Mouse (Mus musculus) G1E (cell line): ENCODE data around the gene Myrf. TPM values are rescaled to one million over a fixed set of nuclear protein-coding genes. Genes with fewer than 3 reads are reported as not detected.

Experiments
- ATAC-seq: 2 replicates; pipeline ENCODE4 v1.8.0; 2016; ENCODE audit warnings: mild to moderate bottlenecking; ENCODE audit not compliant: insufficient number of reproducible peaks, poor library complexity, low FRiP score, severe bottlenecking; ENCODE audit errors: extremely low read depth
- DNase-seq: peaks from one replicate; pipeline ENCODE4 v3.0.0; 2012; ENCODE audit warnings: low spot score
- H3K27me3 ChIP-seq: 2 replicates; pipeline ENCODE4 v1.6.1; 2012; ENCODE audit warnings: mild to moderate bottlenecking, low read length, inconsistent platforms; ENCODE audit not compliant: insufficient read depth
- H3K36me3 ChIP-seq: replicated peaks from 2 replicates; pipeline ENCODE3; 2012; ENCODE audit warnings: mild to moderate bottlenecking, inconsistent platforms
- H3K4me1 ChIP-seq: 2 replicates; pipeline ENCODE4 v1.6.1; 2012; ENCODE audit warnings: low read depth, low read length, inconsistent platforms, mixed read lengths; ENCODE audit not compliant: insufficient read depth
- H3K4me3 ChIP-seq: 2 replicates; pipeline ENCODE4 v1.5.1; 2012; ENCODE audit warnings: low read depth, mild to moderate bottlenecking, inconsistent platforms, low read length, moderate library complexity, mixed read lengths
- H3K9me3 ChIP-seq: replicated peaks from 2 replicates; pipeline ENCODE4 v1.6.1; 2012; ENCODE audit warnings: inconsistent platforms
- CTCF ChIP-seq: IDR thresholded peaks from 2 replicates; pipeline ENCODE4 v1.5.1; 2012; ENCODE audit warnings: low read depth, low read length, inconsistent platforms, mixed read lengths
- GATA1 ChIP-seq: IDR thresholded peaks from 2 replicates; pipeline ENCODE4 v1.6.1; 2012; ENCODE audit warnings: borderline replicate concordance, low read length, inconsistent platforms, mixed read lengths
- GATA2 ChIP-seq: IDR thresholded peaks from 2 replicates; pipeline ENCODE4 v1.6.1; 2012; ENCODE audit warnings: low read depth, low read length, inconsistent platforms, borderline replicate concordance
- POLR2AphosphoS5 ChIP-seq: IDR thresholded peaks from 2 replicates; pipeline ENCODE4 v1.6.1; 2012; ENCODE audit warnings: low read depth, low read length, inconsistent platforms; ENCODE audit not compliant: insufficient replicate concordance
- TAL1 ChIP-seq: conservative IDR thresholded peaks from 2 replicates; pipeline ENCODE4 v1.6.1; 2012; ENCODE audit warnings: low read depth, low read length, inconsistent platforms, mixed read lengths
- polyA plus RNA-seq: library from polyadenylated mRNA; stranded (reverse); fragments of >175 nt; gene quantifications from 2 replicates; pipeline ENCODE4 v1.2.3, GENCODE M21; 2012
- total RNA-seq, 2 experiments: library from RNA; stranded (forward) in 1 of 2; stranded (reverse) in 1 of 2; fragments of 200-1000 nt in 1 of 2; fragments of >200 nt in 1 of 2; fragmentation: Nextera tagmentation in 1 of 2; gene quantifications; 2 replicates each; pipeline ENCODE4 v1.2.3; 2014 to 2017

The Myrf gene
- total and polyA plus RNA-seq, 3 experiments, result 0.22 TPM; not detected in 2

DNA sequence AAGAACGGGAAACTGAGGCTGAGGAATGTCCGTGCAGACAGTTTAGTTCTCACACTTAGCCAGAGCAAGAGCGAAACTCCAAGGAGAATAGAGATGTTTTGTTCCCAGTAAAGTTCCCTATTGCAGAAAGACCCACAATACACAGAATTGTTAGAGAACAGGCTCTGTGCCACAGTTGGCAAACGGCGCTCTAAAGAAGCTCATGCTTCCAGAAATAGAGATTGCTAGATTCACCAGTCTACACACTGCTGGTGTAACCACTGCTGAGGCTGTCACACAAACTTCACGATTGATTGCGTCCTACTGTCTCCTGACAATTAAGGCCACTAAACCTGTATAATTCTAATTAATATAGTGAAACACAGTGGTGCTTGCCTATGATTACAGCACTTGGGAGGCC lies 59.3 kb downstream of the Myrf start:
- ATAC-seq (no peak), DNase-seq (no peak)
- peaks cover 29% of the 10 kb centered on the region for H3K36me3 ChIP-seq
- no peaks in the 10 kb centered on the region for H3K27me3 ChIP-seq
- no peak overlapping the region for H3K4me3 ChIP-seq
- no peak for TF ChIP-seq CTCF
- no peak for TF ChIP-seq GATA1
- H3K4me1 ChIP-seq, result peaks cover 52% of the 10 kb centered on the region
- peaks cover 6% of the 10 kb centered on the region for H3K9me3 ChIP-seq

DNA sequence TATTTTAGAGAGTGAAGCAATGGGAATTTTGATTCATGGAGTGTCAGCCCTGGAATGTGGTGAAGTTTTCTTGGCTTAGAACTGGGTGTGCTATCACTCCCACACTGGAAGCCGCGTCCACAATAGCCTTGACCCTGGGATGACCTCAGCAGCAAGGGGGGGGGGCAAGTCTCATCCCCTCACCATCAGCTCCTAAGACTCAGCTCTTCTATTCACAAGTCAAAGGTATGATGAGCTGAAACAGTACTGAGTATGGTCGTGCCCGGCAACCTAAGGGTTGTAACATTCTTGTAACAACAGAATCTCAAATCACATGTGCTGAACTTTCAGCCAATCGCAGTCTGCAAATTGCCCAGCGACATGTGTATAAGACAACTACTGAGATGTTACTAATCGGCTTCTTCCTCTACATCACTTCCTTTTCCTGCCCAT lies 63.6 kb downstream of the Myrf start:
- no peaks in the 10 kb centered on the region for H3K27me3 ChIP-seq
- H3K4me3 ChIP-seq, result no peak overlapping the region
- peaks cover 6% of the 10 kb centered on the region for H3K9me3 ChIP-seq
- DNase-seq (no peak), ATAC-seq (no peak)
- peaks cover 58% of the 10 kb centered on the region for H3K4me1 ChIP-seq
- H3K36me3 ChIP-seq, result peaks cover 3% of the 10 kb centered on the region
- no peak for TF ChIP-seq GATA2
- no peak for TF ChIP-seq POLR2AphosphoS5
- TF ChIP-seq CTCF, result no peak

DNA sequence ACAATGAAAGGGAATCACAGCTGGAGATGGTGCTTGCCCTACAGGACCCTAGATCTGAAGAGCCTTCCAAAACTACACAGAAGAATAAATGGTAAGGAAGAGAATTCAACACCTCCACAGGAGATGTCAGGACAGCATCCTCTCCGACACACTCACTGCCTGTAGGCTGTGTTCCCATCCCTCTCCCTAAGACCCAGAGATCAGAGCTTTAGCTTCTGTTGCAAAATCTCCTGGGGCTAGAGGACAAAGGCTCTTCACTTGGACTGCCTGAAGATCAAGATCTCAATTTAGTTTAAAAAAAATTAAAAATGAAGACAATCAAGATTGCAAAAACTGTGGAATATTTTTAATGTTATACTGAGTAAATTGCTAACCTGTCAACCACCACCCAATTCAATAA lies 64.1 kb downstream of the Myrf start:
- no peak for TF ChIP-seq CTCF
- TF ChIP-seq POLR2AphosphoS5, result no peak
- DNase-seq (no peak), ATAC-seq (no peak)
- H3K27me3 ChIP-seq, result no peaks in the 10 kb centered on the region
- H3K36me3 ChIP-seq, result peaks cover 3% of the 10 kb centered on the region
- peaks cover 59% of the 10 kb centered on the region for H3K4me1 ChIP-seq
- H3K4me3 ChIP-seq, result no peak overlapping the region
- peaks cover 6% of the 10 kb centered on the region for H3K9me3 ChIP-seq

- no peak for DNase-seq
- Histone ChIP-seq H3K4me1 (peaks cover 61% of the 10 kb centered on the region), H3K27me3 (no peaks in the 10 kb centered on the region), H3K4me3 (peak overlapping the region; percentile 56; the same call in 1 of the 2 replicates), H3K36me3 (peaks cover 3% of the 10 kb centered on the region), H3K9me3 (peaks cover 6% of the 10 kb centered on the region)
- TF ChIP-seq GATA1, result no peak
- no peak for TF ChIP-seq GATA2
- no peak for TF ChIP-seq CTCF
- no peak for TF ChIP-seq TAL1
- no peak for TF ChIP-seq POLR2AphosphoS5
- no peak for ATAC-seq
Observed at GRCm38 (mm10) chr19:10174956-10175355, 65.6 kb downstream of the Myrf start.

DNA sequence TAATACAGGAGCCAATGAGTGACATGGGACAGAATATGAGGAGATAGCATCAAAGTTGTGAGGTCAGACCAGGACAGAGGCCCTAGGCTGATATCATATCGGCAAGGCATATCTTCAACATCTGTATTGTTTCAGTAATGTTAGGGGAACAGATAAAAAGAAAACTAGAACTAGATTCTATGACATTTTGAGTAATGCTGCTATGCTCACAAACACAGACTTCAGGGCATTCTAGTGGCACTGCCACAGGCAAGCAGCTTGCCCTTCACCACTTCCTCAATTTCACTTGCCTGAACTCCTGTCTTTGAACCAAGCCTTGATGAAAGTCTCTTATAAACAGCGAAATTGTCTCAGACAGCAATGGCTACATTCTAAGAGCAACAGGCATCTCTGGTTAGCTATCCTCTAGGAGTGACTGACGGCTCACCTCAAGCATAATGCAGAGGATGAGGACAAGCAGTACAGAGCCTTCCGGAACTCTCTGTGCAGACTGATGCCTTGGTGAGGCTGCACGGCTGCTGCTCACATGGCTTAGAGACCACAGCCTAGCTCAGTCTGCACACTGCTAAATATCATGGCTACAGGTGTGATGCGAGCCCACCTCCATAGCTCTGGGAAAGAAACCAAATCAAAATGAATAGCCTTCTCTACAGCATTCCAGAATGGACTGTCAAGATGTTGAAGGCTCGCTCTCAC lies 66.6 kb downstream of the Myrf start:
- H3K4me1 ChIP-seq, result peaks cover 68% of the 10 kb centered on the region
- ATAC-seq (peak; percentile 47), DNase-seq (no peak)

GRCm38 (mm10) chr19:10173116-10173718 lies 67.3 kb downstream of the Myrf start:
- Histone ChIP-seq H3K27me3 (no peaks in the 10 kb centered on the region), H3K36me3 (peaks cover under 1% of the 10 kb centered on the region), H3K4me3 (peak overlapping the region; percentile 62; the same call in 1 of the 2 replicates), H3K4me1 (peaks cover 68% of the 10 kb centered on the region), H3K9me3 (peaks cover 2% of the 10 kb centered on the region)
- ATAC-seq (peak; percentile 77), DNase-seq (peak; percentile 68)
- TF ChIP-seq CTCF, result no peak
- peak; percentile 93 for TF ChIP-seq TAL1
- TF ChIP-seq GATA2, result no peak

More for the DNA sequence above, 66.6 kb downstream of the Myrf start:
- peaks cover 6% of the 10 kb centered on the region for H3K9me3 ChIP-seq
- peak overlapping the region; percentile 62; the same call in 1 of the 2 replicates for H3K4me3 ChIP-seq
- peaks cover 3% of the 10 kb centered on the region for H3K36me3 ChIP-seq
- TF ChIP-seq TAL1 (peak; percentile 60; the same call in 1 of the 2 replicates), CTCF (no peak)
- H3K27me3 ChIP-seq, result no peaks in the 10 kb centered on the region

DNA sequence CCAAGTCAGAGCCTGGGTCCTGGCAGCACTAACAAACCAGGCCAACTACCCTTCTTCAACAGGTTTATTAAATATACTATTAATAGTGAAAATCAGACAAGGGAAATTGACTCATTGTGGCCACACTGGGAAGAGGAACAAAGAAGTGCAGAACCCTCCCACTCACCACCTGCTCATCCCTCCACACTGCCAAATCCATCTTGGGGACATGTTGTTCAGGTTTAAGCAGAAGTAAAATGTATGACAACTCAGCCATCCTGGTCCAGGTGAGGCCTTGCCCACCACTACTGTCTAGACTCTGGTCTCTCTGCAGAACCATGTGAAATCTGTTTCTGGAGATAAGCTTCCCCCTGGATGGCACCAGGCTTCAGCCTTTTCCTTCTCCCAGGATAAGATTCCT lies 68.7 kb downstream of the Myrf start:
- Histone ChIP-seq H3K4me3 (no peak overlapping the region; the same call in 1 of the 2 replicates), H3K4me1 (peaks cover 72% of the 10 kb centered on the region), H3K27me3 (no peaks in the 10 kb centered on the region), H3K36me3 (no peaks in the 10 kb centered on the region), H3K9me3 (no peaks in the 10 kb centered on the region)
- TF ChIP-seq GATA1, result no peak
- no peak for DNase-seq
- ATAC-seq, result no peak
